Mouse (Mus musculus) adrenal gland, postnatal 10 days (tissue): ENCODE results near the gene Zbtb25. TPM values are rescaled to one million over a fixed set of nuclear protein-coding genes. Genes with fewer than 3 reads are reported as not detected.

Source experiments
- total RNA-seq, 2 experiments: library from RNA; stranded (reverse); gene quantifications; 2 replicates each; pipeline ENCODE4 v1.2.3; 2021

Gene Zbtb25
- total RNA-seq, 2 experiments from 2014 or later: 8.7 to 15.9 TPM

Other genes starting within 250 kb of the Zbtb25 start
- gene Esr2, start 192.3 kb downstream of the Zbtb25 start, total RNA-seq: not detected
- not detected for gene Tex21, start 122.9 kb downstream of the Zbtb25 start, total RNA-seq
- 10 to 100 TPM; 51.5 to 52.5 TPM for gene Mthfd1, start 114.3 kb downstream of the Zbtb25 start, total RNA-seq
- 1 to 10 TPM; 4.6 to 7.0 TPM for gene Akap5, start 44.7 kb downstream of the Zbtb25 start, total RNA-seq
- 1 to 10 TPM; 5.7 to 7.2 TPM for gene Zbtb1, start 664 bp upstream of the Zbtb25 start, total RNA-seq
- 10 to 100 TPM; 16.7 to 18.6 TPM for gene Hspa2, start 34.6 kb upstream of the Zbtb25 start, total RNA-seq
- under 1 TPM in 1 of 2 experiments, not detected in 1; 0.45 TPM for gene Ppp1r36, start 47.9 kb upstream of the Zbtb25 start, total RNA-seq
- gene Plekhg3, start 161.3 kb upstream of the Zbtb25 start, total RNA-seq: 10 to 100 TPM; 21.1 to 22.0 TPM